Mouse (Mus musculus) liver, adult 2 months (tissue): ENCODE data around the gene Plagl1.

Experiments used
- CTCF ChIP-seq: fragments of 200-500 bp; IDR thresholded peaks from 2 replicates; pipeline ENCODE4 v1.5.1; 2011; ENCODE audit warnings: low read depth, low read length, control low read depth
- POLR2A ChIP-seq: fragments of 200-500 bp; IDR thresholded peaks from 2 replicates; pipeline ENCODE4 v1.6.1; 2011; ENCODE audit warnings: low read length, control low read depth; ENCODE audit not compliant: insufficient read depth; ENCODE audit errors: extremely low read depth

DNA sequence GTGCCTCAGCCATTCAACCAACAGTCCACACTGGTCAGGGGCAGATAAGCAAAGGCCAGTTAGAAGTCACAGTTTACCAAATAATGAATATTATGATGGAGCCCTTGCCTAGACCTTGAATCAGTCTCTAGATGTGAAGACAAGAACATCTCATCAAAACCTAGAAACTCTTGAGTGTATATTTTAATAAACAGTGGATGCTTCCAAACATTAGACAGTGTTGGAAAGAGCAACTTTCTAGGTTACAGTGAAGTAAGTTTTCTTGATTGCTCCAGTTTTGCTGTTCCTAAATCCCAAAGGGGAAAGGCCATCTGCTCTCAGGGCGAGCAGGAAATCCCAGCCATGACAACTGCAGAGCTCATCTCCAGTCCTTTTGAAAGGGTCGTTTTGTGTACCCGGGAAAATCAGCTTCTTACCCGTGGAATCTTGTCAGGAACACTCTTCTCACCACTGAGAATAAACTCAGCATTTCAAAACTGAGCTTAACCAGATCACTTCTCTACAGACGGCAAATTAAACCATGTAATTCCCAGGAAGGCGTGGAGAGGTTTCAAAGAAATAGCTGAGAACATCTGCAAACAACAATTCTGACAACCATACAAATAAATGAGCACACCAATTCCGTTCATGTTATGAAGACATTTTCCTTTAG, 117.8 kb downstream of the Plagl1 start, which contains the start of gene Zc2hc1b:
- TF ChIP-seq CTCF (no peak), POLR2A (no peak)
